Mouse (Mus musculus) liver, postnatal 0 days (tissue): ENCODE measurements around the gene Eloa.

Experiments used
- CTCF ChIP-seq: sonication (generic); IDR thresholded peaks from 2 replicates; pipeline ENCODE4 v1.5.1; 2016; ENCODE audit warnings: antibody characterized with exemption, low read depth
- EP300 ChIP-seq: IDR thresholded peaks from 2 replicates; pipeline ENCODE4 v1.6.1; 2016; ENCODE audit warnings: antibody characterized with exemption, low read depth, mild to moderate bottlenecking

DNA sequence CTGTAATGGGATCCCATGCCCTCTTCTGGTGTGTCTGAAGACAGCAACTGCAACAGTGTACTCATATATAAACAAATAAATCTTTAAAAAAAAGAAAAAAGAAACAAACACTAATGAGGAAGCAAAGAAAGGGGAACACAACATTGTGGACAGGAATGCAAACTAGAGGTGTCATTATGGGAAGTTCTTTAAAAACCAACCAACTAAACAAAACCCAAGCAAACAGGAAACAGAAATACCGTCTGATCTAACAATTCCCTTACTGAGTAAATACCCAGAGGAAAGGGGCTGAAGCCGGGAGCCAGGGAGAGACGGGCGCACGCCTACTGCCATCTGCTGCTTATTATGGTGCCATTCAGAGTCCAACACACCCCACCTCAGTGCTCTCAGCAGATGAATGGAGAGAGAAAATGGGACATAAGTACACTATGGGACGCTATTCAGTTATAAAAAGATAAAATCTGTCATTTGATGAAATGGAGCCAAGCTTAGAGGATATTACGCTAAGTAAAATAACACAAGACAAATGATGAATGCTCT lies 40.0 kb downstream of the Eloa start:
- TF ChIP-seq CTCF (no peak), EP300 (no peak)
